Mouse (Mus musculus) hindbrain, embryonic 14.5 days (tissue): ENCODE measurements around the gene Sell. TPM values are rescaled to one million over a fixed set of nuclear protein-coding genes. Genes with fewer than 3 reads are reported as not detected.
"Not testable (repeated sequence)": the region's sequence is repeated elsewhere in the genome, so short reads cannot be mapped to it uniquely, and the experiment has no call there.

Experiments
- ATAC-seq: fragments of 200-750 bp; cut with Nextera tagmentation; 2 replicates; pipeline ENCODE4 v1.8.0; 2017; ENCODE audit warnings: moderate number of reproducible peaks, mild to moderate bottlenecking, moderate TSS enrichment, moderate library complexity; ENCODE audit not compliant: low FRiP score
- DNase-seq: peaks from one replicate; pipeline ENCODE4 v3.0.0-alpha.2; 2015; ENCODE audit warnings: low spot score
- H3K27ac ChIP-seq: fragments of 300-500 bp; sonication (generic); 2 replicates; pipeline ENCODE4 v1.5.1; 2014; ENCODE audit warnings: mild to moderate bottlenecking, moderate library complexity
- H3K27me3 ChIP-seq: fragments of 300-500 bp; sonication (generic); 2 replicates; pipeline ENCODE4 v1.6.1; 2014; ENCODE audit warnings: mild to moderate bottlenecking, low read length, mixed read lengths; ENCODE audit not compliant: control insufficient read depth, insufficient read depth
- H3K36me3 ChIP-seq: fragments of 300-500 bp; sonication (generic); replicated peaks from 2 replicates; pipeline ENCODE4 v1.6.1; 2014; ENCODE audit not compliant: control insufficient read depth, insufficient read depth
- H3K4me1 ChIP-seq: fragments of 300-500 bp; sonication (generic); replicated peaks from 2 replicates; pipeline ENCODE4 v1.6.1; 2014; ENCODE audit warnings: antibody characterized with exemption, low read length, mixed read lengths; ENCODE audit not compliant: control insufficient read depth, insufficient read depth
- H3K4me2 ChIP-seq: fragments of 300-500 bp; sonication (generic); replicated peaks from 2 replicates; pipeline ENCODE4 v1.6.1; 2014; ENCODE audit warnings: mild to moderate bottlenecking, moderate library complexity
- H3K4me3 ChIP-seq: fragments of 300-500 bp; sonication (generic); replicated peaks from 2 replicates; pipeline ENCODE4 v1.5.1; 2014; ENCODE audit warnings: mild to moderate bottlenecking, low read length
- H3K9ac ChIP-seq: fragments of 300-500 bp; sonication (generic); 2 replicates; pipeline ENCODE4 v1.6.1; 2014
- H3K9me3 ChIP-seq: fragments of 300-500 bp; sonication (generic); 2 replicates; pipeline ENCODE4 v1.6.1; 2016; ENCODE audit warnings: low read length; ENCODE audit not compliant: control insufficient read depth
- WGBS: fragments of 180-500 bp; shearing (Covaris S2); extraction: QIAGEN DNeasy Blood & Tissue Kit; methylation state at CpG from one replicate; pipeline ENCODE4 v1.1.7; 2014; 5-methylcytosine and 5-hydroxymethylcytosine counted together
- polyA plus RNA-seq: library from polyadenylated mRNA; unstranded; fragments of >200 nt; fragmentation: Nextera tagmentation; extraction: Ambion mirVana; gene quantifications from 2 replicates; pipeline ENCODE4 v1.2.1, GENCODE M21; 2014

Sell gene
- polyA plus RNA-seq, result 0.13 TPM in 1 of 2 replicates, not detected in the other

GRCm38 (mm10) chr1:164061925-164062324 is at the start of gene Sell:
Sell (plus strand) TSS chr1:164061982.
- H3K36me3 ChIP-seq, result no peaks in the 10 kb centered on the region
- no peaks in the 10 kb centered on the region for H3K27me3 ChIP-seq
- ATAC-seq, result no peak
- no peak within 1 kb of the TSS for H3K27ac ChIP-seq
- WGBS, result 82% methylated on average over 4 of the region's 4 CpGs
- no peaks in the 10 kb centered on the region for H3K9me3 ChIP-seq
- no peak for DNase-seq
- H3K4me2 ChIP-seq, result no peak within 1 kb of the TSS
- no peak within 1 kb of the TSS for H3K4me3 ChIP-seq
- H3K4me1 ChIP-seq, result no peaks in the 10 kb centered on the region
- no peak within 1 kb of the TSS for H3K9ac ChIP-seq

- Histone ChIP-seq H3K9ac (no peak overlapping the region), H3K9me3 (no peaks in the 10 kb centered on the region), H3K27me3 (no peaks in the 10 kb centered on the region), H3K36me3 (no peaks in the 10 kb centered on the region), H3K27ac (no peak overlapping the region), H3K4me1 (no peaks in the 10 kb centered on the region), H3K4me3 (no peak overlapping the region), H3K4me2 (no peak overlapping the region)
- 79% methylated on average over 1 of the region's 1 CpGs for whole genome bisulfite sequencing
- ATAC-seq (no peak), DNase-seq (no peak)
Measured at GRCm38 (mm10) chr1:164014616-164015015, 47.2 kb upstream of the Sell start.

GRCm38 (mm10) chr1:164018221-164018896 is 43.4 kb upstream of the Sell start:
- no peak overlapping the region for H3K4me3 ChIP-seq
- no peak for ATAC-seq
- H3K9ac ChIP-seq, result no peak overlapping the region
- H3K36me3 ChIP-seq, result no peaks in the 10 kb centered on the region
- no peak for DNase-seq
- no peak overlapping the region for H3K27ac ChIP-seq
- H3K4me1 ChIP-seq, result no peaks in the 10 kb centered on the region
- no peaks in the 10 kb centered on the region for H3K9me3 ChIP-seq
- WGBS, result 76% methylated on average over 16 of the region's 16 CpGs
- no peak overlapping the region for H3K4me2 ChIP-seq
- H3K27me3 ChIP-seq, result no peaks in the 10 kb centered on the region

- Histone ChIP-seq H3K4me3 (no peak overlapping the region), H3K9me3 (no peaks in the 10 kb centered on the region), H3K36me3 (no peaks in the 10 kb centered on the region), H3K4me1 (no peaks in the 10 kb centered on the region), H3K4me2 (no peak overlapping the region), H3K27ac (no peak overlapping the region), H3K9ac (no peak overlapping the region), H3K27me3 (no peaks in the 10 kb centered on the region)
- DNase-seq (no peak), ATAC-seq (no peak)
- 22% methylated on average over 6 of the region's 6 CpGs for WGBS
Measured at GRCm38 (mm10) chr1:164019789-164020188, 42.0 kb upstream of the Sell start.

GRCm38 (mm10) chr1:164020746-164021145 is 41.0 kb upstream of the Sell start:
- H3K27me3 ChIP-seq, H3K9ac ChIP-seq, H3K9me3 ChIP-seq, DNase-seq, ATAC-seq, H3K36me3 ChIP-seq, H3K4me1 ChIP-seq, H3K4me2 ChIP-seq, H3K27ac ChIP-seq, H3K4me3 ChIP-seq: not testable (repeated sequence)
- WGBS, result 79% methylated on average over 3 of the region's 3 CpGs

- H3K4me2 ChIP-seq, H3K9me3 ChIP-seq, ATAC-seq, DNase-seq, H3K27ac ChIP-seq, H3K9ac ChIP-seq, H3K36me3 ChIP-seq, H3K4me1 ChIP-seq, H3K27me3 ChIP-seq, H3K4me3 ChIP-seq: not testable (repeated sequence)
- 83% methylated on average over 5 of the region's 5 CpGs for WGBS
Measured at GRCm38 (mm10) chr1:164022106-164022505, 39.7 kb upstream of the Sell start.

- no peak overlapping the region for H3K27ac ChIP-seq
- no peaks in the 10 kb centered on the region for H3K27me3 ChIP-seq
- no peak overlapping the region for H3K4me3 ChIP-seq
- DNase-seq, result no peak
- no peaks in the 10 kb centered on the region for H3K9me3 ChIP-seq
- H3K36me3 ChIP-seq, result no peaks in the 10 kb centered on the region
- ATAC-seq, result no peak
- H3K9ac ChIP-seq, result no peak overlapping the region
- H3K4me2 ChIP-seq, result no peak overlapping the region
- H3K4me1 ChIP-seq, result no peaks in the 10 kb centered on the region
- WGBS, result 92% methylated on average over 4 of the region's 4 CpGs
Measured at GRCm38 (mm10) chr1:164025685-164026084, 36.1 kb upstream of the Sell start.

GRCm38 (mm10) chr1:164027416-164027815 is 34.4 kb upstream of the Sell start:
- Histone ChIP-seq H3K27me3 (no peaks in the 10 kb centered on the region), H3K9me3 (no peaks in the 10 kb centered on the region), H3K36me3 (no peaks in the 10 kb centered on the region), H3K9ac (no peak overlapping the region), H3K4me2 (no peak overlapping the region), H3K4me3 (no peak overlapping the region), H3K4me1 (no peaks in the 10 kb centered on the region), H3K27ac (no peak overlapping the region)
- DNase-seq (no peak), ATAC-seq (no peak)
- WGBS, result 60% methylated on average over 5 of the region's 5 CpGs

GRCm38 (mm10) chr1:164040385-164041135 is 21.2 kb upstream of the Sell start:
- H3K27ac ChIP-seq, result no peak overlapping the region
- DNase-seq, result no peak
- H3K4me3 ChIP-seq, result no peak overlapping the region
- no peaks in the 10 kb centered on the region for H3K27me3 ChIP-seq
- H3K4me1 ChIP-seq, result no peaks in the 10 kb centered on the region
- no peaks in the 10 kb centered on the region for H3K9me3 ChIP-seq
- WGBS, result 68% methylated on average over 10 of the region's 10 CpGs
- H3K4me2 ChIP-seq, result no peak overlapping the region
- no peak overlapping the region for H3K9ac ChIP-seq
- no peaks in the 10 kb centered on the region for H3K36me3 ChIP-seq
- no peak for ATAC-seq
